Mouse (Mus musculus) kidney, embryonic 14.5 days (tissue): ENCODE measurements around the gene 9930022D16Rik. TPM values are rescaled to one million over a fixed set of nuclear protein-coding genes. Genes with fewer than 3 reads are reported as not detected.

Experiments used
- ATAC-seq: fragments of 200-750 bp; cut with Nextera tagmentation; 2 replicates; pipeline ENCODE4 v1.8.0; 2017; ENCODE audit warnings: moderate number of reproducible peaks, mild to moderate bottlenecking, moderate TSS enrichment, moderate library complexity; ENCODE audit not compliant: low FRiP score, low TSS enrichment
- H3K27ac ChIP-seq: fragments of 300-500 bp; sonication (generic); 2 replicates; pipeline ENCODE4 v1.5.1; 2014; ENCODE audit warnings: low read depth, mild to moderate bottlenecking, low read length, moderate library complexity, mixed read lengths
- H3K27me3 ChIP-seq: fragments of 300-500 bp; sonication (generic); 2 replicates; pipeline ENCODE4 v1.6.1; 2014; ENCODE audit warnings: mild to moderate bottlenecking, low read length; ENCODE audit not compliant: control insufficient read depth, insufficient read depth
- H3K36me3 ChIP-seq: fragments of 300-500 bp; sonication (generic); 2 replicates; pipeline ENCODE4 v1.6.1; 2014; ENCODE audit warnings: low read length, mixed read lengths; ENCODE audit not compliant: control insufficient read depth, insufficient read depth
- H3K4me1 ChIP-seq: fragments of 300-500 bp; sonication (generic); 2 replicates; pipeline ENCODE4 v1.6.1; 2014; ENCODE audit warnings: low read length, mixed read lengths; ENCODE audit not compliant: control insufficient read depth, insufficient read depth
- H3K4me2 ChIP-seq: fragments of 300-500 bp; sonication (generic); replicated peaks from 2 replicates; pipeline ENCODE4 v1.6.1; 2014; ENCODE audit warnings: low read depth, mild to moderate bottlenecking, low read length
- H3K4me3 ChIP-seq: fragments of 300-500 bp; sonication (generic); 2 replicates; pipeline ENCODE4 v1.5.1; 2014; ENCODE audit warnings: mild to moderate bottlenecking, low read length
- H3K9ac ChIP-seq: fragments of 300-500 bp; sonication (generic); 2 replicates; pipeline ENCODE4 v1.6.1; 2014; ENCODE audit warnings: low read depth, mild to moderate bottlenecking, low read length, moderate library complexity
- H3K9me3 ChIP-seq: fragments of 300-500 bp; sonication (generic); 2 replicates; pipeline ENCODE4 v1.6.1; 2016; ENCODE audit warnings: low read length; ENCODE audit not compliant: control insufficient read depth
- WGBS: fragments of 180-500 bp; shearing (Covaris S2); extraction: QIAGEN DNeasy Blood & Tissue Kit; methylation state at CpG from one replicate; pipeline ENCODE4 v1.1.7; 2014; 5-methylcytosine and 5-hydroxymethylcytosine counted together
- polyA plus RNA-seq: library from polyadenylated mRNA; unstranded; fragments of >200 nt; fragmentation: Nextera tagmentation; extraction: Ambion mirVana; gene quantifications from 2 replicates; pipeline ENCODE4 v1.2.1, GENCODE M21; 2014

Gene 9930022D16Rik
- polyA plus RNA-seq, 1 experiment from 2014 or later, result not detected

DNA sequence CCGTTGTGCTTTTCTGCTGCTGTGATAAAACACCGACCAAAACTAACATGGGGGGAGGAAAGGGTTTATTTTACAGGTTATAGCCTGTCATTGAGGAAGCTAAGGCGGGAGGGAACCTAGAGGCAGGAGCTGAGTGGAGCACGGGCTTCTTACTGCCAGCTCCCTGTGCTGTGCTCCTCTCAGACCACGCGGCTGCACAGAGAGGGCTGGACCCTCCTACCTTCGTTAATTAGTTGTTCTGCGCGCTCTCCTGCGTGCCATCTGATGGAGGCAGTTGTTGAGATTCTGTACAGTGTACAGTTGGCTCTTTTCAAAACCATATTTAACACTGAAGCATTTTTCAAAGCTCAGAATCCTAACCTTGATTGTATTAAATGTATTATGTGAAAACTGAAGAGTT lies 36.2 kb upstream of the 9930022D16Rik start:
- no peak overlapping the region for H3K4me3 ChIP-seq
- H3K36me3 ChIP-seq, result no peaks in the 10 kb centered on the region
- 31% methylated on average over 10 of the region's 10 CpGs for WGBS
- no peaks in the 10 kb centered on the region for H3K9me3 ChIP-seq
- ATAC-seq, result peak; percentile 68; the same call in 1 of the 2 replicates
- no peak overlapping the region for H3K27ac ChIP-seq
- H3K9ac ChIP-seq, result no peak overlapping the region
- peaks cover 19% of the 10 kb centered on the region for H3K4me1 ChIP-seq
- H3K27me3 ChIP-seq, result no peaks in the 10 kb centered on the region
- H3K4me2 ChIP-seq, result 0 out of 2 replicates have a peak overlapping the region, but pooled peaks have one; percentile 3

GRCm38 (mm10) chr11:109378051-109378450 lies 35.7 kb upstream of the 9930022D16Rik start:
- no peaks in the 10 kb centered on the region for H3K27me3 ChIP-seq
- no peak for ATAC-seq
- H3K9me3 ChIP-seq, result no peaks in the 10 kb centered on the region
- H3K4me2 ChIP-seq, result no peak overlapping the region
- no peaks in the 10 kb centered on the region for H3K36me3 ChIP-seq
- H3K4me3 ChIP-seq, result no peak overlapping the region
- no peak overlapping the region for H3K27ac ChIP-seq
- no peak overlapping the region for H3K9ac ChIP-seq
- H3K4me1 ChIP-seq, result peaks cover 19% of the 10 kb centered on the region
- 71% methylated on average over 7 of the region's 7 CpGs for WGBS

DNA sequence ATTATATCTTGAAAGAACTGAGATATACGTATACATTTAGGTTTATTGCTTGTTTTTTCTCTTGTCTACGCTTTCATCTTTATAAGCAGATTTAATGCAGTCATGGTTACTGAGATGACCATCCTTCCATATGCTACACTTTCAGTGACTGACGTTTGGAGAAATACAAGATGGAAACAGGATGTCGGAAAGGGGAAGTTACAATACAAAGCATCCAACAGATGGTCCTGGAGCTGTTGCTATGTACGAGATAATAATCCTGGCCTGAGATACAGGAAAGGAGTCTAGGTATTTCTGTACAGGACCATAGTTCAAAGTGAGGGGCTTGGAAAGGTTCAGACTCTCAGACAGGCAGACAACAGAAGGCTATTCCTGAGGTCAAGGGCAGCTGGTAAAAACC lies 33.1 kb upstream of the 9930022D16Rik start:
- no peaks in the 10 kb centered on the region for H3K9me3 ChIP-seq
- no peaks in the 10 kb centered on the region for H3K36me3 ChIP-seq
- no peak overlapping the region for H3K4me3 ChIP-seq
- no peak overlapping the region for H3K4me2 ChIP-seq
- 73% methylated on average over 5 of the region's 5 CpGs for WGBS
- no peak for ATAC-seq
- no peaks in the 10 kb centered on the region for H3K27me3 ChIP-seq
- H3K4me1 ChIP-seq, result peaks cover 19% of the 10 kb centered on the region
- H3K27ac ChIP-seq, result no peak overlapping the region
- H3K9ac ChIP-seq, result no peak overlapping the region

DNA sequence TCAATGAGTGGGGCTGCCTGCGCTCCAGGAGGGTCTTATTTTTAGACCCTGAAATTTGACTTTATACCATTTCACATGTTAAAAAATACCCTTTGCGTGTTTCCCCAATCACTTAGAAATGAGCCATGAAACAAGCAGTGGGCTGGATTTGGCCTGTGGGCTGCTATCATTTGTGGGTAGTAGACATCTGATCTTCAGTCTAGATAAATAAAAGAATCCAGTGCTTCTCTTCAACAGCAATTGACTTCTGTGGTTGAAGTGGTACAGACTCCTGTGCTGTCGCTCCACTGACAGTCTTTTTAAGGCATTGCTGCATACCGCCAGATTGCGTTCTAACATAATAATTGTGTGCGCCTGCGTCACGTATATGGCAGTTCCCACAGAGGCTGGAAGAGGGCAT lies 28.4 kb upstream of the 9930022D16Rik start:
- H3K27ac ChIP-seq, result no peak overlapping the region
- WGBS, result 91% methylated on average over 8 of the region's 8 CpGs
- H3K4me3 ChIP-seq, result no peak overlapping the region
- no peaks in the 10 kb centered on the region for H3K36me3 ChIP-seq
- H3K4me1 ChIP-seq, result no peaks in the 10 kb centered on the region
- H3K9me3 ChIP-seq, result no peaks in the 10 kb centered on the region
- no peak overlapping the region for H3K9ac ChIP-seq
- H3K4me2 ChIP-seq, result no peak overlapping the region
- ATAC-seq, result no peak
- no peaks in the 10 kb centered on the region for H3K27me3 ChIP-seq

DNA sequence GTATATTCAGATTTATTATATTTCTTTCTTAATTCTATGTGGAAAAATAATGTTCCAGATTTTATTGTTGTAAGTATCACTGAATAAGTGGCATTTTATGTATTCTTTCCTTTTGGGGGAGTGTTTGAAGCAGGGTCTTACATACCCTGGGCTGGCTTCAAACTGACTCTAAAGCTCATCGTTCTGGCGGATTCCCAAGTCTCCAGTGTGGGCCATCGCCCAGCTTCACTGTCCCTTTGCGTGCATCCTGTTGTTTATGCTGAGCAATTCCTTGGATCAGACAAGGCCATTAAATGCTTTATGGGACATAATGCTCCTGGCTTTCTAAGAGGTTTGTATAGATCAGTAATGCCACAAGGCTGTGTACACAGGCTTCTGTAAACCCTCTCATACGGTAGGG lies 24.7 kb upstream of the 9930022D16Rik start:
- Histone ChIP-seq H3K36me3 (peaks cover 4% of the 10 kb centered on the region; the same call in 1 of the 2 replicates), H3K27ac (no peak overlapping the region), H3K4me3 (no peak overlapping the region), H3K27me3 (no peaks in the 10 kb centered on the region), H3K9me3 (no peaks in the 10 kb centered on the region), H3K4me1 (peaks cover 4% of the 10 kb centered on the region; the same call in 1 of the 2 replicates), H3K9ac (no peak overlapping the region), H3K4me2 (no peak overlapping the region)
- no peak for ATAC-seq
- WGBS, result 92% methylated on average over 5 of the region's 5 CpGs

GRCm38 (mm10) chr11:109391200-109391599 lies 22.5 kb upstream of the 9930022D16Rik start:
- Histone ChIP-seq H3K4me1 (peaks cover 4% of the 10 kb centered on the region; the same call in 1 of the 2 replicates), H3K9me3 (no peaks in the 10 kb centered on the region), H3K4me2 (no peak overlapping the region), H3K36me3 (peaks cover 10% of the 10 kb centered on the region; the same call in 1 of the 2 replicates), H3K9ac (no peak overlapping the region), H3K27ac (no peak overlapping the region), H3K27me3 (no peaks in the 10 kb centered on the region), H3K4me3 (no peak overlapping the region)
- ATAC-seq, result no peak
- 61% methylated on average over 7 of the region's 7 CpGs for WGBS

DNA sequence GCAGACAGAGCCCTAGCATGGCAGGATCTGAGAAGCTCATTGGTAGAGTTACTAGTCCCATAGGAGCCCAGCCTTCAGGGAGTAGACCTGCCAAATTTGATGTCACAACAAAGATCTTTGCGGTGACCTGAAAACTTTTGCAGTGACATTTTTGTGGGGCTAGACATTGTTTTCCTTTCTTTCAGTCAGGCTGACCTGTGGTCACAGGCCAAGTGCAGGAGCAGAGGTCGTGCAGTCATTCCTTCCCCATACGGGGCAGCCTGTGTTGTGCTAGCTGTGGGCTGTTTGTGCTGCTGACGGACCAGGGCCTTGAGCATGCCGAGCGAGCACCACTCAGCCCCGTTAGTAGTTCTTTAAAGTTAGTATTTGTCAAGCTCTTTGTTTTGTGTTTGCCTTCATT lies 22.0 kb upstream of the 9930022D16Rik start:
- H3K9me3 ChIP-seq, result no peaks in the 10 kb centered on the region
- H3K4me3 ChIP-seq, result no peak overlapping the region
- no peak for ATAC-seq
- H3K4me2 ChIP-seq, result no peak overlapping the region
- H3K27me3 ChIP-seq, result no peaks in the 10 kb centered on the region
- WGBS, result 27% methylated on average over 7 of the region's 7 CpGs
- H3K27ac ChIP-seq, result no peak overlapping the region
- H3K9ac ChIP-seq, result no peak overlapping the region
- peaks cover 4% of the 10 kb centered on the region; the same call in 1 of the 2 replicates for H3K4me1 ChIP-seq
- H3K36me3 ChIP-seq, result peaks cover 15% of the 10 kb centered on the region

DNA sequence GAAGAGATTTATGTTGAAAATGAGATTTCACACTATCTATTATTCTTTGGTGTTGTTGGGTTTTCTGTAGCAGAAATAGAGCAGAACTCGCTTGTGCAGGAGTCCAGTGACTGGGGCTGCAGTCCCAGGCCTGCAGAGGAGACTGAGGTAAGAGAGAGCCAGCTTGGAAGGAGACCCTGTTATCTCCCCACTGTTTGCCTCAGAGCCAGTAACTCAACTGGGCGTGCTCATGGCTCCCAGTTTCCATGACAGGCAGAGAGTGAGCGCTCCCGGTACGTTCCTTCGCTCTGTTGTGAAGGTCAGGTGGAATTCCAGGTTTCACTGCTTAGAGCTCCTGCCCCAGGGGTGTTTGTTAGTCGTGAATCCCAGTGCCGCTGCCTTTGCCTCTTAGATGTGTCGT lies 21.1 kb upstream of the 9930022D16Rik start:
- Histone ChIP-seq H3K36me3 (peaks cover 21% of the 10 kb centered on the region), H3K27me3 (no peaks in the 10 kb centered on the region), H3K4me1 (peaks cover 4% of the 10 kb centered on the region; the same call in 1 of the 2 replicates), H3K4me2 (no peak overlapping the region), H3K9me3 (no peaks in the 10 kb centered on the region), H3K27ac (no peak overlapping the region), H3K9ac (no peak overlapping the region), H3K4me3 (no peak overlapping the region)
- no peak for ATAC-seq
- 85% methylated on average over 9 of the region's 9 CpGs for WGBS

DNA sequence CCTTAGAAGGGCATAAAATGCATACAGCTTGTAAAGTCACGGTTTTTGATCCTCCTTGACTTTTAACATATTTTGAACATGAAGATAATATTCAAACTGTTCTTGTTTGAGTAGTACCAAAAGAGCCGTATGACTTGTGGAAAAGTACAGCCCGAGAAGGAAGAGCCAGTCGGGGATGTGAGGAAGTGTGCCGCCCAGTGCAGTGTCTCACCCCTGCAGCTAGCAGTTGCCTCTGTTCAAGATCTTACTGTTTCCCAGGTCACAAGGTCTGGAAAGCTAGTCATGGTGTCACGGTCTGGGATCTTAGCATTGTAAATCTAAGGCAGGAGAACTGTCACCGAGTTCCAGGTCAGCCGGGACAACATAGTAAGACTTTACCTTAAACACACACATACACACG lies 19.0 kb upstream of the 9930022D16Rik start:
- no peak overlapping the region for H3K27ac ChIP-seq
- H3K4me1 ChIP-seq, result peaks cover 4% of the 10 kb centered on the region; the same call in 1 of the 2 replicates
- H3K9ac ChIP-seq, result no peak overlapping the region
- H3K4me2 ChIP-seq, result no peak overlapping the region
- H3K9me3 ChIP-seq, result no peaks in the 10 kb centered on the region
- 41% methylated on average over 9 of the region's 9 CpGs for WGBS
- H3K4me3 ChIP-seq, result no peak overlapping the region
- ATAC-seq, result no peak
- H3K36me3 ChIP-seq, result peaks cover 30% of the 10 kb centered on the region
- H3K27me3 ChIP-seq, result no peaks in the 10 kb centered on the region
